Mouse (Mus musculus) spleen, adult 2 months (tissue): Measurements from ENCODE around the gene Fam185a.

Source experiments
- CTCF ChIP-seq: fragments of 200-500 bp; IDR thresholded peaks from 2 replicates; pipeline ENCODE4 v1.5.1; 2011; ENCODE audit warnings: mild to moderate bottlenecking, inconsistent platforms; ENCODE audit not compliant: insufficient read depth, insufficient read length, insufficient replicate concordance; ENCODE audit errors: extremely low read depth
- POLR2A ChIP-seq: fragments of 200-500 bp; IDR thresholded peaks from 2 replicates; pipeline ENCODE4 v1.6.1; 2011; ENCODE audit warnings: low read depth, low read length, inconsistent platforms

DNA sequence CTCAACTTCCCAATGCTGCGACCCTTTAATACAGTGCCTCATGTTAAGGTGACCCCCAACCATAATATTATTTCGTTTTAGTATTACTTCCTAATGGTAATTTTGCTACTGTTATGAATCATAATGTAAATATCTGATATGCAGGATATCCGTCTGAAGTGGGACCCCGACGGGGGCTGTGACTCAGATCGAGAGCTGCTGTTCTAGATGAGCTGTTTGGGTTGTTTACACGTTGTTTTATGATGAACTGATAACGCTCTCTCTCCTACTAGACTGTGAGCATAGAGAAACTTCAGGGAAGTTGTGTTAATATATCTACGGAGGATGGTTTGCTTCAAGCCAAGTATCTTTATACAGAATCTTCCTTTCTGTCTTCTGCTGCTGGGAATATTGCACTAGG is 13.7 kb downstream of the Fam185a start:
- TF ChIP-seq POLR2A (no peak), CTCF (no peak)
